Mouse (Mus musculus): ENCODE data around the gene Fmn2. TPM values are rescaled to one million over a fixed set of nuclear protein-coding genes. Genes with fewer than 3 reads are reported as not detected.

Fmn2 gene
- total RNA-seq, 2 experiments from 2014 or later, result 0.26 to 0.28 TPM

DNA sequence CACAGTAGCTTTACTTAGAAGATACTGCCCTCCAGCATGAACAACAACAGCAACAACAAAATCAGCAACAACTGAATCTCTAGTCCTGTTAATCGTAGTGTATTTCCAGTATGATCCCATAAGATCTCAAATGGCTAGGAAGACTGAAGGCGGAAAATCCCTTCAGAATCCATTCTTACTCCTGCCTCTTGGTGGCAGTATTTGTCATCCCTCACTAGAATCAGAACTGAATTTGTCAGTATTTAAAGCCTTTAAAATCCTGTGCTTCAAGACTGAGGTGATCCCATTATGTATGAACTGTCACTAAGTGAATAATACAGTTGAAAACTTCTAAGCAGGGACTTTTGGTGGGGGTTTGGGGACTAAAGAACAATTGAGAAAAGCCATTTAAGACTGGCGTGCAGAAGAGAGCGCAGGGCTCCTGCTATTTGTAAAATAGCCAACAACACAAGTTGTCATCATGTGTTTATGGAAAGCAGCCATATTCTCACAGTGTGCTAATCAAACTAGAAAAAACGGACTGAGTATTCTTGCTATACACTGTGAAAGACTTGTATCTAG is 90.9 kb downstream of the Fmn2 start:
- Histone ChIP-seq H3K27ac (no peak overlapping the region), H3K4me3 (no peak overlapping the region)
- no peak for DNase-seq
- intact Hi-C loops (cut with DNase I), result no loop called here
- peak; percentile 65 for TF ChIP-seq CTCF (IDR thresholded peaks at IDR 0.05)

DNA sequence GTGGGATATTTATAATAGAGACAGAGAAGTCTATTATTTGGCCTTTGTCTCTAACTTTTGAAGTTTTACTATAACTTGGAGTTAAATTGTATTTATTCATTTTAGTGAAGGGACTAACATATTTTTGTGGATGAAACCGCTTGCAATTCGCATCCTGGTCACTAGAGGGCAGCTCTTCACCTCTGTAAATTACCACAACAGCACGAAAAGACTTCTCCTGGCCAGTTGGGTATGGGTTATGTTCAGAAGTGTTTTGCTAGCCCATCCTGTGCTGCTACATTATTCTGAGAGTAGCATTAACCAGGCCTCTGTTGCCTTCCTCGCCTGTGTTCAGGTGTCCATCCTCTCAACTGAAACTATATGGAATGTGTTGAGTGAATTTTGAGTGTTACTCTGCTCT is 93.4 kb downstream of the Fmn2 start:
- H3K4me3 ChIP-seq, result no peak overlapping the region
- no peak overlapping the region for H3K27ac ChIP-seq
- peak; percentile 88 for TF ChIP-seq CTCF (IDR thresholded peaks at IDR 0.05)
- intact Hi-C loops (cut with DNase I), result loop anchor here (1.0 to 2.0 kb wide), 2 partner anchors 324 to 404 kb away; no protein-coding TSS in a partner anchor
- DNase-seq, result peak; percentile 55

DNA sequence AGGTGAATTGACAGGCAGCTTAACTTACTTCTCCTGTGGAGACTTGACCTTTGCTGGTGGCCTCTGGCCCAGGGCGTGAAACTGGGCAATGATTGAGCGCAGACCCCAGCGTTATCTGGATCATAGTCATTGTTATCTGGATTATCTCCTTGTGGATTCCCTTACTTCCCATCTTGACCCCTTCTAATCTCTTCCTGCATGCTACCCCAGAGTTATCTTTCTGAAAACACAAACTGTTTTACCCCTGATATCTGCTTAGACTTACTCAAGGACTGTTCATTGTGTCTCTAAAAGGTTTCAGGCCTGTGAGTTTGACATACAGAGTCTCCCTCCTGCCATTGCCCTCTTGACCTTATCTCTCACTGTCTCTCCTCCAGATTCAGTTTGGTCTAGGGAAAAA is 95.9 kb downstream of the Fmn2 start:
- intact Hi-C loops (cut with DNase I), result no loop called here
- no peak overlapping the region for H3K4me3 ChIP-seq
- H3K27ac ChIP-seq, result no peak overlapping the region
- DNase-seq, result no peak
- no peak for TF ChIP-seq CTCF (IDR thresholded peaks at IDR 0.05)

DNA sequence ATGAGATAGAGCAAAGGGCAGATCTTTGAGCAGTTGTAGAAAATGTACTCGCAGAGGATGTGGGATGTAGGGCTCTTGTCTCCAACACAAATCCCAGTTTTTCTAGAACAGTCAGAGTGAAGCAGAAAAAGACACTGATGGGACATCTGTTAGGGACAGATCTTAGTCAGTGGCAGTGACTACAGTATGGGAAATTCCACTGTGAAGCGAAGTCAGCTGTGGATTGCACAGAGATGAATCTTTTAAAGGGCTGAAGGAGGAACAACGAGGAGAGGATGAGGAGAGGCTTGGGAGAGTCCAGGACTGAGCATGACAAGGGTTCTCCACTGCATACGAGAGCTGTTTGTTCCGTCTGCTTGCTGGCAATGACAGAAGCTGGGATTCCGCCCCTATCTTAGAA is 96.6 kb downstream of the Fmn2 start:
- intact Hi-C loops (cut with DNase I), result no loop called here
- H3K4me3 ChIP-seq, result no peak overlapping the region
- no peak for TF ChIP-seq CTCF (IDR thresholded peaks at IDR 0.05)
- no peak overlapping the region for H3K27ac ChIP-seq
- no peak for DNase-seq

DNA sequence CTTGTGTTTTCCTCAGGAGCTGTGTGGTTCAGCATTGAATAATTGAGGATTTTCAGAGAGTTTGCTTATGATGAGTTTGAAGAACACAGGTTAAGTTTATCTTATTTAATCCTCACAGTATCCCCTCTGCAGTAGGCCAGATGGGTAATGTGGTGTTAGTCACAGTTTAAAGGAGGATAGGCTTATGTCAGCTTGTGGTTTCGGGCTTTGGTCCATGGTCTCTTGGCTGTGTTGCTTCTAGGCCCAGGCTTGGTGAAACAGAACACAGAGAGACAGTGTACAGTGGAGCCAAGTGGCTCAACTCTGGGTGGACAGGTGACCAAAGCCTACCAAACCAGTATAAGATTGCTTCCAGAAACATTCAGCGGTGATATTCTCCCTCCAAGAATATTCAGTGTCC is 98.4 kb downstream of the Fmn2 start:
- H3K4me3 ChIP-seq, result no peak overlapping the region
- no peak for TF ChIP-seq CTCF (IDR thresholded peaks at IDR 0.05)
- intact Hi-C loops (cut with DNase I), result no loop called here

GRCm38 (mm10) chr1:174600620-174601019 is 99.0 kb downstream of the Fmn2 start:
- TF ChIP-seq CTCF (IDR thresholded peaks at IDR 0.05), result no peak
- H3K27ac ChIP-seq, result no peak overlapping the region
- intact Hi-C loops (cut with DNase I), result no loop called here
- H3K4me3 ChIP-seq, result no peak overlapping the region
- no peak for DNase-seq

More for the DNA sequence above, 98.4 kb downstream of the Fmn2 start:
- H3K27ac ChIP-seq, result no peak overlapping the region
- no peak for DNase-seq

DNA sequence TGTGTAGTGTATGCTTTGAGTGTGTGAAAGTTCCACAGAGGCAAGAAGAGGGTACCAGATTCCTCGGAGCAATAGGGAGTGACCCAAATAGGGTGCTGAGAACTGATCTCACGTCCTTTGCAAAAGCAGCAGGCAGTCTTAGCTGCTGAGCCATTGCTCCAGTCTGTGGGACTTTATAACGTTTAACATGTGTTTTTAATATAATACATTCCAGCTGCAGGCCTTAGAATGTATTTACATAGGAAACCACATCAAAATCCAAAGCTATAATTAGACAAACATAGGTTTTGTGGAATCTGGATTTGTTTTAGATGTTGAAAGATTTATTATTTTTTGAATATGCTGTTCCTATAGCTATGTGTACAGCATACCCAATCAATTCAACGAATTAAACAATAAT is 115.7 kb downstream of the Fmn2 start:
- Histone ChIP-seq H3K4me3 (no peak overlapping the region), H3K27ac (no peak overlapping the region)
- no peak for TF ChIP-seq CTCF (IDR thresholded peaks at IDR 0.05)
- no peak for DNase-seq
- intact Hi-C loops (cut with DNase I), result no loop called here

DNA sequence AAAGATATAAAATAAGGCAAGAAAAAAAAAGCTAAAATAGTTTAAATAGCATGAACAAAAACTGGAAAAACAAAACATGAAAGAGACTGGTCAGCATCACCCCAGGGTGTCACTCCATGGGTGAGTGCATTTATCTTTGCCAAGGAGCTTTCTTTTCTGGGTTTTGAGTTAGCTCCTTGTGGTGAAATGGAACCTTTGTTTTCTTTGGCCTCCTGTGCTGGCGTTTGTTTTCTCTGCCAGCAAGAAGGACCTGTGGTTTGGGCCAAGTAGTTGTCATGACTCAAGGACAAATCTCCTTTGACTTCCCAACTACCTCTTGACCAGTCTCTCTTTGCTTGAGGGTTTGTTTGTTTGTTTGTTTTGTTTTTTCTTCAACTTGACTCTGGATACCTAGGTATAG is 119.9 kb downstream of the Fmn2 start:
- no peak for DNase-seq
- no peak overlapping the region for H3K4me3 ChIP-seq
- TF ChIP-seq CTCF (IDR thresholded peaks at IDR 0.05), result no peak
- no peak overlapping the region for H3K27ac ChIP-seq
- intact Hi-C loops (cut with DNase I), result no loop called here

DNA sequence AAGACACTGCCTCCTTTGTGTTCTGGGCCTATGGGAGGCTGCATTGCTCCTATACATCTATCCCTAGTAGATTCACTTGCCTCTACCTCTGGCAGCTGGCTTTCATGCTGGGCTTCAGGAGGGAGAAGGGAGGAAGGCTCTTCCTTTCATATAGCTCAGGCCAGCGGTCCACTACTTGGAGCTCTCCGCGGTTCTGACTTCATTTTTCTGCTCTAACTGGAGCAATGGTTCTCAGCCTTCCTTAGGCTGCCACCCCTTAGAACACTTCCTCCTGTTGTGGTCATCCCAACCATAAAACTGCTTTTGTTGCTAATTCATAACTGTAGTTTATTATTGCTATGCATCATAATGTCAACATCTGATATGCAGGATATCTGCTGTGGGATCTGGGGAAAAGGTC is 121.4 kb downstream of the Fmn2 start:
- TF ChIP-seq CTCF (IDR thresholded peaks at IDR 0.05), result no peak
- no peak for DNase-seq
- intact Hi-C loops (cut with DNase I), result no loop called here
- Histone ChIP-seq H3K27ac (no peak overlapping the region), H3K4me3 (no peak overlapping the region)

DNA sequence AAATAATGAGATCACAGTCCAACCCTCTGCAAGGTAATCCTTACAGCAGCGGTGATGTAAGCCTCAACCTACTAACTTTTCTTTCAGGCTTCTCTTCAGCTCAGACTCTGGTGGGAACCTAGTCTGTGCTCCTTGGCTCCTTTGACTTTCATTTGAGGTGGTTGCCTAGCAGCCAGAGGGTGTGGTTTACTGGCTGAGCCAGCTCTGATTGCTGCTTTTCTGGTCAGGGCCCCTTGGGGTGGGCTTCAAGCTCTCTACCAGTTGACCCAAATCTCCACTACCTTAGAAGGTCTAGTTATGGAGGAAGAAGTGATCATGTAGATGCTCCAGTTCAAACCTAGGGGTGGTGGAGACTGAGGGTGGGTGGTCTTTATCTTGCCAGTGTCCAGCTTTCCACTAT is 128.4 kb downstream of the Fmn2 start:
- intact Hi-C loops (cut with DNase I), result no loop called here
- Histone ChIP-seq H3K4me3 (no peak overlapping the region), H3K27ac (no peak overlapping the region; the same call in 1 of the 2 replicates)
- DNase-seq, result no peak
- no peak for TF ChIP-seq CTCF (IDR thresholded peaks at IDR 0.05)

DNA sequence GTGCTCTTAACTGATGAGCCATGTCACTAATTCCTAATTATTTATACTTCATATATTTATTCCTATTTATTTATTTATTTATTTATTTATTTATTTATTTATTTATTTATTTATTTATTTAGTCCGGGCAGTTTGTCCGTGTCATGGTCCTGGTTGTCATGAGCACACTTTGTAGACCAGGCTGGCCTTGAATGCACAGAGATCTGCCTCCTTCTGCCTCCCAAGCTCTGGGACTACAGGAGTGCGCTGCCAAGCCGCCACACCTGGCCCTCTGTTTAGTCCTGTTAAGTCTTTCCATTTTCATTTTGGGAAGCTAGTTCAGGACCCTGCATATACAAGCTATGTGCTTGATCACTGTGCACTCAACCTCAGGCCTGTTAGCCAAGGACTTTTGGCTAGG is 134.7 kb downstream of the Fmn2 start:
- no peak for TF ChIP-seq CTCF (IDR thresholded peaks at IDR 0.05)
- no peak for DNase-seq
- intact Hi-C loops (cut with DNase I), result no loop called here
- no peak overlapping the region for H3K4me3 ChIP-seq
- H3K27ac ChIP-seq, result no peak overlapping the region

GRCm38 (mm10) chr1:174637564-174638085 is 136.0 kb downstream of the Fmn2 start:
- TF ChIP-seq CTCF (IDR thresholded peaks at IDR 0.05), result no peak
- DNase-seq, result no peak
- intact Hi-C loops (cut with DNase I), result no loop called here
- H3K4me3 ChIP-seq, result no peak overlapping the region
- no peak overlapping the region for H3K27ac ChIP-seq

DNA sequence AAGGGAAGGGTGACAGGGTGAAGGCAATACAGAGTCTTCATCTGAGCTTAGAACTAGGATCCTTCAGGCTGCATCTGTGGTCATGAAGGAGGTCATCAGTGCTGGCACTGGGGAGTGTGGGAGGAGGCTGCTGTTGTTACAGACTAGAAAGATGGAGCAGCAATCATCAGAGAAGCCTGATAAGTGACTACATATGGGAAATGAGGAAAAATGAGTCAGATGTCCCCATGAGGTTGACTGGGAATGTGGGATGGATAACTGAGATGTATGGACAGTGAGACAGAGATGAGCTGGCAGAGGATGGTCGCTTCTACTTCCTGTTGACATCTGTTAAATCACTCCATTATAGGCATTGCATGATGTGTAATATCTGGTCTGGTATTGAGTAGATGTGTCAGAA is 139.3 kb downstream of the Fmn2 start:
- Histone ChIP-seq H3K27ac (no peak overlapping the region), H3K4me3 (no peak overlapping the region)
- DNase-seq, result no peak
- intact Hi-C loops (cut with DNase I), result no loop called here
- TF ChIP-seq CTCF (IDR thresholded peaks at IDR 0.05), result no peak

GRCm38 (mm10) chr1:174643431-174644010 is 141.9 kb downstream of the Fmn2 start:
- intact Hi-C loops (cut with DNase I), result no loop called here
- DNase-seq, result no peak
- Histone ChIP-seq H3K4me3 (no peak overlapping the region), H3K27ac (no peak overlapping the region)
- no peak for TF ChIP-seq CTCF (IDR thresholded peaks at IDR 0.05)
